Mouse (Mus musculus): ENCODE data around the gene Hist1h4k. TPM values are rescaled to one million over a fixed set of nuclear protein-coding genes. Genes with fewer than 3 reads are reported as not detected.
"Not testable (repeated sequence)": the region's sequence is repeated elsewhere in the genome, so short reads cannot be mapped to it uniquely, and the experiment has no call there.

Gene Hist1h4k
- polyA plus RNA-seq, 1 experiment from 2014 or later = 8.9 TPM

DNA sequence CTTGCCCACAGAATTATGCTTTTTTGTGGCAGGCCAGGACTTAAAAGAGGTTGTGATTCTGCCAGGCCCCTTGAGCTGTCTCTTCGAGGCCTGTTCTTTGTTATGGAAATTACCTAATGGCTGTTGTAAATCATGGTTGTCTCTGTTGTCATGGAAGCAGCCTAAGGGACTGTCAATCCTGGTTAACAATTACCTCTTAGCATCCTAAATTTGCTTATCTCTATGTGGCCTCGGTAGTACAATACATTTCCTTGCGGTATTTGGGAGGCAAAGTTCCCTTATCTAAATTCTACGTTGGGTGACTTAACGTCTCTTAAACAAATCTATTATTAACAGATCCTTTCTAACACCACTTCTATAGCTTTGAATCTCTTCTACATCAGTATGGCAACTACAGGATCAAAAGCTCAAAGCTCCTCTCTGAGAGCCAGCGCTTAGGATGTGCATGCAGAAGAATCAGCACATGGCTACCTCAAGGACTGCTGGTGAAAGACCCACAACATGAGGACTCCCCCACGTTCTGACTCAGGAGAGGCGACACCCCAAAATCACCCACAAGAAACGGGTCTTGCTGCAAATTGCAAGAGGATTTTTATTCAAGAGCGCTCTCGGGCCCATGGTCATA lies 22.2 kb downstream of the Hist1h4k start:
- no peak overlapping the region for H3K9ac ChIP-seq

DNA sequence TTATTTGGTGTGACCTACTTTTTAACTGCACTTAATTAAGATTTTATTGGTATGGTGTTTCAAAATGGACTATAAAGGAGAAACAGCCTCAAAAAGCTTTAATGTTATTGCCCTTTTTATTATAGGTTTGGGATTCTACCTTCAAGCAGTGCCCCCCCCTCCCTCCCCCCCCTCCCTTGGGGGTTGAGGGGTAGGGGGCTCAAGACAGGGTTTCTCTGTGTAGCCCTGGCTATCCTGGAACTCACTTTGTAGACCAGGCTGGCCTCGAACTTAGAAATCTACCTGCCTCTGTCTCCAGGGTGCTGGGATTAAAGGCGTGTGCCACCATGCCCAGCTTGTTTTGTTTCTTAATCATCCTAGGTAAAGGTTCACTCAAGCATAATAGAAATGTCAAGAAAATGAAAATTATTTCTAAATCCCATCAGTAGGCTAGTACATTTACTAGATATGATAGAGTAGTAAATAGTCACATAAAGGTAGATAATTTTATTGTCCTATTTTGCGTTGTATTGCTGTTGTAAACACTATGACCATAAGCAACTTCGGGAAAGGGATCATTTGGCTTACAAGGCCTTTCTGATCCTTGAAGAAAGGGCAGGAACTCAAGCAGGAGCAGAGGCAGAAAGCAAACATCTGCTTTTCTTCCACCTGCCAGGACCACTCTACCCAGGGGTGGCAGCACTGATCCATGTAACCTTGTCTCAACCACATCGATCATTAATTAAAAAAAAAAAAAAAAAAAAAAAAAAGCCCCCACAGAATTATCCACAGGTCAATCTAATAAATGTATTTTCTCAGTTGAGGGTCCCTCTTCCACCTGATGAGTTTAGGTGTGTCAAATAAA lies 27.1 kb downstream of the Hist1h4k start:
- Histone ChIP-seq H3K27ac (peak overlapping the region; percentile 89; the same call in 1 of the 2 replicates), H3K4me3 (peak overlapping the region; percentile 35; the same call in 1 of the 2 replicates), H3K9me3 (no peaks in the 10 kb centered on the region), H3K36me3 (no peaks in the 10 kb centered on the region), H3K4me1 (peaks cover 22% of the 10 kb centered on the region), H3K27me3 (no peaks in the 10 kb centered on the region), H3K4me2 (replicated peaks) (peak overlapping the region; percentile 61), H3K9ac (no peak overlapping the region)
- WGBS = 24% methylated on average over 5 of the region's 5 CpGs
- ATAC-seq (ENCODE audit: insufficient number of reproducible peaks, insufficient read depth, low FRiP score, low TSS enrichment) = no peak

More for the DNA sequence above, 22.2 kb downstream of the Hist1h4k start:
- ATAC-seq (ENCODE audit: insufficient number of reproducible peaks, insufficient read depth, low FRiP score, low TSS enrichment) = no peak
- no peaks in the 10 kb centered on the region for H3K27me3 ChIP-seq
- WGBS = 30% methylated on average over 11 of the region's 11 CpGs
- no peak overlapping the region for H3K4me2 ChIP-seq (replicated peaks)
- H3K9me3 ChIP-seq = no peaks in the 10 kb centered on the region
- H3K27ac ChIP-seq = no peak overlapping the region
- H3K4me3 ChIP-seq = no peak overlapping the region
- H3K36me3 ChIP-seq = no peaks in the 10 kb centered on the region
- H3K4me1 ChIP-seq = peaks cover under 1% of the 10 kb centered on the region; the same call in 1 of the 2 replicates

DNA sequence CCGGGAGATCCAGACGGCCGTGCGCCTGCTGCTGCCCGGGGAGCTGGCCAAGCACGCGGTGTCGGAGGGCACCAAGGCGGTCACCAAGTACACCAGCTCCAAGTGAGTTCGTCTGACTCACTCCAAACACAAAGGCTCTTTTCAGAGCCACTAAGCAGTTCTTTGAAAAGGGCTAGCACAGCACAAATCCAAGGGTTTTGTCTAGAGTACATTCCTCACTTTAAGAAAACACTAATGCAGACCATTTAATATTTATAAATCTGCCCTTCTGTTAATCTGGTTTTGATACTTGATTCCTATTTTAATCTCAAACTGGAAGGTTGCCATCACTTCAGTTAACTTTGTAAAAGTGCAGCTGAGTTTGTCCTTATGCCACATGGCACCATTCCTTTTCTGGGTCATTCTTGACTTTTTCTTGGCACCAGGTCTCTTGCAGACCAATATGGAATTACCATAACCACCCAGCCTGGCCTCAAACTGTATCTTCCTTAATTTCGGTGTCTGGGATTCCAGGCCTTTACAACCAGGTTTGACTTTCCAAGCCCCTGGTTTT lies 27.9 kb downstream of the Hist1h4k start:
- 2% methylated on average over 11 of the region's 11 CpGs for WGBS
- peak overlapping the region; percentile 89 for H3K27ac ChIP-seq
- H3K27me3 ChIP-seq = no peaks in the 10 kb centered on the region
- H3K36me3 ChIP-seq = no peaks in the 10 kb centered on the region
- ATAC-seq (ENCODE audit: insufficient number of reproducible peaks, insufficient read depth, low FRiP score, low TSS enrichment) = no peak
- H3K9ac ChIP-seq = peak overlapping the region; percentile 53
- H3K4me1 ChIP-seq = peaks cover 25% of the 10 kb centered on the region
- H3K9me3 ChIP-seq = no peaks in the 10 kb centered on the region
- peak overlapping the region; percentile 35 for H3K4me3 ChIP-seq
- peak overlapping the region; percentile 61 for H3K4me2 ChIP-seq (replicated peaks)

DNA sequence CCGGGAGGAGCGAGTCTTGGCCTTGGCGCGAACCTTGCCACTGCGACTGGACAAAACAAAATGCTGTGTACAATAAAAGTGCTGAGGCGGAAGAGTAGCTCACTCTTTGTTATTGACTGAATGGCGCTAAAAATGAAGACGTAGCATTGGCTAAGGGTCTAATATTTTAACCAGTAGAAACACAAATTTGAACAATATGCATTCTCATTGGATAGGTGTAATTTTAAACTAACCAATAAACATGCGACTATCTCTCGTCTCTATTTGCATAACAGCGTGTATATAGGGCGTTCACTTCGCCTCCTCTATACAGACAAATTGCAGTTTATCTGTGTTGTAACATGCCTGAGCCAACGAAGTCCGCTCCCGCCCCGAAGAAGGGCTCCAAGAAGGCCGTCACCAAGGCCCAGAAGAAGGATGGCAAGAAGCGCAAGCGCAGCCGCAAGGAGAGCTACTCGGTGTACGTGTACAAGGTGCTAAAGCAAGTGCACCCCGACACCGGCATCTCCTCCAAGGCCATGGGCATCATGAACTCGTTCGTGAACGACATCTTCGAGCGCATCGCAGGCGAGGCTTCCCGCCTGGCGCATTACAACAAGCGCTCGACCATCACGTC lies 28.4 kb downstream of the Hist1h4k start, which contains the start of gene Hist1h2bm:
Gene Hist1h2bm (plus strand): TSS at position 288 of the 616 bp plus-strand sequence.
- Histone ChIP-seq H3K4me1 (peaks cover 25% of the 10 kb centered on the region), H3K4me3 (peak within 1 kb of the TSS; percentile 38), H3K27ac (peak within 1 kb of the TSS; percentile 91), H3K9ac (peak within 1 kb of the TSS; percentile 54), H3K4me2 (replicated peaks) (peak within 1 kb of the TSS; percentile 61)
- peak; percentile 95 for ATAC-seq (ENCODE audit: insufficient number of reproducible peaks, insufficient read depth, low FRiP score, low TSS enrichment)
- not testable (repeated sequence) for H3K27me3 ChIP-seq, H3K9me3 ChIP-seq, H3K36me3 ChIP-seq
- WGBS = under 1% methylated on average over 37 of the region's 37 CpGs

DNA sequence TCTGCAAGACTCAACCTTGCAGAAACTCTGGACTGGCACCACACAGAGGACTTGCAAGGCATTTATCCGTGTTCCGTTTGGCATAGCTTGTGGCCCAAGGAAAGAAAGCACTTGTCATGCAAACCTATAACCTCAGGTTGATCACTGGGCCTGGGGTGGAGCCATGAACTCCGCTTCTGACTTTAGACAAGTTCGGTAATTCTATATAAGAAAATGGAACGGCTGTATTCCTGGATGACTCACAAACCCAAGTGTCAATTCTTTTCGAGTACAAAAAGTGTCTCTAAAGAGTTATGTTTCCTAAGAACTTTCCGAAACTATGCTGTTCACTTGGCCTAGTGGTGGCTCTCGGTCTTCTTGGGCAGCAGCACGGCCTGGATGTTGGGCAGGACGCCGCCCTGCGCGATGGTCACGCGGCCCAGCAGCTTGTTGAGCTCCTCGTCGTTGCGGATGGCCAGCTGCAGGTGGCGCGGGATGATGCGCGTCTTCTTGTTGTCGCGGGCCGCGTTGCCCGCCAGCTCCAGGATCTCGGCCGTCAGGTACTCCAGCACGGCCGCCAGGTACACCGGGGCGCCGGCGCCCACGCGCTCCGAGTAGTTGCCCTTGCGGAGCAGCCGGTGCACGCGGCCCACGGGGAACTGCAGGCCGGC lies 29.1 kb downstream of the Hist1h4k start:
- Histone ChIP-seq H3K9ac (peak overlapping the region; percentile 54), H3K4me2 (replicated peaks) (peak overlapping the region; percentile 61), H3K27ac (peak overlapping the region; percentile 91), H3K4me3 (peak overlapping the region; percentile 38), H3K4me1 (peaks cover 25% of the 10 kb centered on the region)
- not testable (repeated sequence) for ATAC-seq (ENCODE audit: insufficient number of reproducible peaks, insufficient read depth, low FRiP score, low TSS enrichment); H3K9me3 ChIP-seq; H3K27me3 ChIP-seq; H3K36me3 ChIP-seq
- 2% methylated on average over 21 of the region's 44 CpGs for WGBS

DNA sequence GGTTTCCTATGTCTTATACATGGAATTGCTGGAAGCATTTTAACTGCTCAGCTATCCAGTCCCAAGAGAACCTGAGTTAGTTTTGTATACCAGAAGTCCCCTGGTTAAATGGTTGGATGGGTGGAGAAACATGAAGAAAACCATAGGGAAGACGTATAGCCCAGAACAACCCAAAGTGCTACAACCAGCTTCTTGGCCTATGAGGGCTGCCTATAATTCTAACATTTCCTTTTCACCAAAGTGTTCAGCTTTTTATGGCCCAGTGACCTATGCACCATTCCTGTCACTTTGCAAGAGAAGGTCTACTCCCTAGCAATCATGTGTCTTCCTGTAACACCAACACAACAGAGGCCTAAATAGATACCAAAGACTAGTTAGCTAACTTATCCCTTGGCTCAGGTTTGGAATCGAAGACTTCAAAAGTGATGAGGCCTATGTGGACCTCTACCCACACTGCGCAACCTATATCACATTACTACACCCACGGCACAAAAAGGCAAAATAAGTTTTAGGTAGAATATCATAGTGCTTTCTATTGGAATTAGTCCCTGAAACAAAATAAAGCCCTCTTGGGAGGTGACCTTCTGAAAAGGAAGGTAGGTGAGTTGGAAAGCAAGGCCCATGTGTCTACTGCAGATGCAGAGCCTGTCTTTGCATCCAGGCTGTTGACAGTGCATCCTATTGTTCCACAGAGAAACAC lies 31.8 kb downstream of the Hist1h4k start:
- Histone ChIP-seq H3K4me3 (peak overlapping the region; percentile 47), H3K27ac (peak overlapping the region; percentile 90), H3K36me3 (no peaks in the 10 kb centered on the region), H3K9me3 (no peaks in the 10 kb centered on the region), H3K27me3 (no peaks in the 10 kb centered on the region), H3K9ac (peak overlapping the region; percentile 72), H3K4me2 (replicated peaks) (peak overlapping the region; percentile 64), H3K4me1 (peaks cover 32% of the 10 kb centered on the region)
- 50% methylated on average over 4 of the region's 4 CpGs for WGBS
- no peak for ATAC-seq (ENCODE audit: insufficient number of reproducible peaks, insufficient read depth, low FRiP score, low TSS enrichment)

DNA sequence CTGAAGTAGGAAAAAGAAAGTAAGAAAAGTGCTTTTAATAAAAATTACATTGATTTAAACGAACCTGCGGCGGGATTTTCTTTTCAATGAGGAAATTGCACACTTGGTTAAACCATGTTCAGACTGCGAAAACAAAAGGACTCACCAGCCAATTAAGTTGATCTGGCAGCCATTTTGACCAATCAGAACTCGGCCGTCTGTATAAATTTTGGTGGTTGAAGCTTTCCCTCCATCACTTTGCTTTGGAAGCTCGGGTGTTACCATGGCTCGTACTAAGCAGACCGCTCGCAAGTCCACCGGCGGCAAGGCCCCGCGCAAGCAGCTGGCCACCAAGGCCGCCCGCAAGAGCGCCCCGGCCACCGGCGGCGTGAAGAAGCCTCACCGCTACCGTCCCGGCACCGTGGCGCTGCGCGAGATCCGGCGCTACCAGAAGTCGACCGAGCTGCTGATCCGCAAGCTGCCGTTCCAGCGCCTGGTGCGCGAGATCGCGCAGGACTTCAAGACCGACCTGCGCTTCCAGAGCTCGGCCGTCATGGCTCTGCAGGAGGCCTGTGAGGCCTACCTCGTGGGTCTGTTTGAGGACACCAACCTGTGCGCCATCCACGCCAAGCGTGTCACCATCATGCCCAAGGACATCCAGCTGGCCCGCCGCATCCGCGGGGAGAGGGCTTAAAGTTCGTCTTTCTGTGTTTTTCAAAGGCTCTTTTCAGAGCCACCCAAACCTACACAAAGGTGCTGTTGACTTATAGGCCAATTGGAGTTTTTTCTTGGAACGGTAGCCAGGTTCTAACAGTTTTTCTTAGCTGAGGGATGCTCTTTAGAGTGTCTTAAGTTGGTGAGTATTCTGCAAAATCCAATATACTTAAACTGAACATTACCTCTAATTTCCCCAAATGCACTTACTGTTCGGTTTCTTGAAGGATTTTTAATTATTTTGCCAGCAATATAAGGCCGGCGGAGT lies 32.6 kb downstream of the Hist1h4k start, which contains the start of gene Hist1h3h:
Gene Hist1h3h (plus strand): TSS at position 263 of the 961 bp plus-strand sequence.
- Histone ChIP-seq H3K4me3 (peak within 1 kb of the TSS; percentile 49), H3K4me1 (peaks cover 28% of the 10 kb centered on the region), H3K9ac (peak within 1 kb of the TSS; percentile 72), H3K4me2 (replicated peaks) (peak within 1 kb of the TSS; percentile 85), H3K27ac (peak within 1 kb of the TSS; percentile 98)
- H3K27me3 ChIP-seq, H3K9me3 ChIP-seq, H3K36me3 ChIP-seq: not testable (repeated sequence)
- WGBS = under 1% methylated on average over 26 of the region's 56 CpGs
- ATAC-seq (ENCODE audit: insufficient number of reproducible peaks, insufficient read depth, low FRiP score, low TSS enrichment) = peak; percentile 36; the same call in 1 of the 2 replicates

DNA sequence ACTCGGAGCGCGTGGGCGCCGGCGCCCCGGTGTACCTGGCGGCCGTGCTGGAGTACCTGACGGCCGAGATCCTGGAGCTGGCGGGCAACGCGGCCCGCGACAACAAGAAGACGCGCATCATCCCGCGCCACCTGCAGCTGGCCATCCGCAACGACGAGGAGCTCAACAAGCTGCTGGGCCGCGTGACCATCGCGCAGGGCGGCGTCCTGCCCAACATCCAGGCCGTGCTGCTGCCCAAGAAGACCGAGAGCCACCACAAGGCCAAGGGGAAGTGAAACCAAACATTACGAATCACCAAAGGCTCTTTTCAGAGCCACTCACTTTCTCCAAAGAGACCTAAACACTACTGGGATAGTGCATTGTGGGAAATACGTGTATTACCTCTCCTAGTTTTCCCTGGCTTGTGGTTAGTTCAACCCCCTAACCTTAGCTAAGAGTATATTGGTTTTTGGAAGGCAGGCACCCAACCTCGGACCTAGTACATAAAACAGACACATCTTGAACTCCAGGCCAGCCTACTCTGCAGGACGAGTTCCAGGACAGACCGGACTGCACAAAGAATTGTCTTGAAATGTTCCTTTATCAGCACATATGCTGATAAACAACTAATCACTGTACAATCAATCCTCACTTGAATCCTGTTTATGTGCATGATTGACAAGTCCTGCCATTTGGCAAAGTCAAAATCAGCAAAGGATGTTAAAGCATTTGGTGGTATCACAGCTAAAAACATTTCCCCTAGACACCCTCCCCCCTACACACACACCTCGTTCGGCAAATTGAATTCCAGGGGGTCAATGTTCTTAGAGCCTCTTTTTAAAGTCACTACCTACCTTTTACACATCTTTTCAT lies 33.5 kb downstream of the Hist1h4k start:
- Histone ChIP-seq H3K4me1 (peaks cover 26% of the 10 kb centered on the region), H3K4me2 (replicated peaks) (peak overlapping the region; percentile 85), H3K4me3 (peak overlapping the region; percentile 49), H3K9ac (peak overlapping the region; percentile 65), H3K27ac (peak overlapping the region; percentile 98)
- not testable (repeated sequence) for H3K9me3 ChIP-seq; ATAC-seq (ENCODE audit: insufficient number of reproducible peaks, insufficient read depth, low FRiP score, low TSS enrichment); H3K36me3 ChIP-seq; H3K27me3 ChIP-seq
- WGBS = under 1% methylated on average over 13 of the region's 38 CpGs

DNA sequence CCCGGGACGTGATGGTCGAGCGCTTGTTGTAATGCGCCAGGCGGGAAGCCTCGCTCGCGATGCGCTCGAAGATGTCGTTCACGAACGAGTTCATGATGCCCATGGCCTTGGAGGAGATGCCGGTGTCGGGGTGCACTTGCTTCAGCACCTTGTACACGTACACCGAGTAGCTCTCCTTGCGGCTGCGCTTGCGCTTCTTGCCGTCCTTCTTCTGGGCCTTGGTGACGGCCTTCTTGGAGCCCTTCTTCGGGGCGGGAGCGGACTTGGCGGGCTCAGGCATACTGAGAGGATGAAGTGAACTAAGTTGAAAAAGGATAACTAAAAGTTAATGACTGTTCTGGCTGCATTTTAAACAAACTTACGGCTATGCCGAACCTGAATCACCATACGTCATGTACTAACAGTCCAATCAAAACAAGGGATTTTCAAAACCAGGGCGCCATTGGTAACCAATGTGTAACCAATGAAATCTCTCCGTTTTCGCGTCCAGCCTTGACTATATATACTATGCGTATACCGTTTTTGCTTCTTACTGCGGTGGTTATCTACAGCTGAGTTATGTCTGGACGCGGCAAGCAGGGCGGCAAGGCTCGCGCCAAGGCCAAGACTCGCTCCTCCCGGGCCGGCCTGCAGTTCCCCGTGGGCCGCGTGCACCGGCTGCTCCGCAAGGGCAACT lies 34.3 kb downstream of the Hist1h4k start, which contains the start of the genes Hist1h2bl and Hist1h2ai:
Gene Hist1h2bl (minus strand): TSS at position 280 of the 676 bp plus-strand sequence.
Gene Hist1h2ai (plus strand): TSS at position 559 of the 676 bp plus-strand sequence.
- under 1% methylated on average over 34 of the region's 50 CpGs for WGBS
- Histone ChIP-seq H3K4me1 (peaks cover 25% of the 10 kb centered on the region), H3K4me2 (replicated peaks) (peak within 1 kb of the TSS; percentile 85), H3K9ac (peak within 1 kb of the TSS; percentile 66), H3K4me3 (peak within 1 kb of the TSS; percentile 49), H3K27ac (peak within 1 kb of the TSS; percentile 98)
- peak; percentile 89 for ATAC-seq (ENCODE audit: insufficient number of reproducible peaks, insufficient read depth, low FRiP score, low TSS enrichment)
- H3K27me3 ChIP-seq, H3K9me3 ChIP-seq, H3K36me3 ChIP-seq: not testable (repeated sequence)
